Mouse (Mus musculus) layer of hippocampus, adult 6 months (tissue): ENCODE results near the gene Pax5. TPM values are rescaled to one million over a fixed set of nuclear protein-coding genes. Genes with fewer than 3 reads are reported as not detected.

Experiments
- long read RNA-seq, 2 experiments: library from polyadenylated mRNA; unstranded; transcript quantifications; one replicate each; pipeline ENCODE4 v2.0.0; 2019 to 2020
- microRNA-seq: library from miRNA; unstranded; fragments of <30 nt; microRNA quantifications from one replicate; pipeline ENCODE4 v1.2.0, GENCODE M21; 2020
- polyA plus RNA-seq: library from polyadenylated mRNA; unstranded; fragments of <200 nt; fragmentation: Nextera tagmentation; gene quantifications from 2 replicates; pipeline ENCODE4 v1.2.3, GENCODE M21; 2021

Gene Pax5
- polyA plus RNA-seq = 0.01 TPM in 1 of 2 replicates, not detected in the other
- long read RNA-seq, experiment 1 = 0 reads
- long read RNA-seq, experiment 2 = 0 reads

GRCm38 (mm10) chr4:44709740-44710700 is at the start of gene Pax5:
Gene Pax5, minus strand, starts transcription at chr4:44710487.

GRCm38 (mm10) chr4:44755553-44756133 is 45.4 kb upstream of the Pax5 start, which contains the start of gene Zcchc7:
Gene Zcchc7, plus strand, starts transcription at chr4:44755877.

Small RNAs within 50 kb of the gene (microRNA-seq; reads per million reads assigned to microRNA genes)
- gene Mir5120 = not detected

Other genes starting within 250 kb of the Pax5 start
- gene Zcchc7, start 45.4 kb upstream of the Pax5 start, polyA plus RNA-seq = 18.1 and 18.8 TPM in 2 replicates